Mouse (Mus musculus) cerebellum, adult 9-11 months (tissue): ENCODE measurements around the gene Ptpdc1.

Source experiments
- DNase-seq: peaks from one replicate; pipeline ENCODE4 v3.0.0; 2022

Ptpdc1 gene

DNA sequence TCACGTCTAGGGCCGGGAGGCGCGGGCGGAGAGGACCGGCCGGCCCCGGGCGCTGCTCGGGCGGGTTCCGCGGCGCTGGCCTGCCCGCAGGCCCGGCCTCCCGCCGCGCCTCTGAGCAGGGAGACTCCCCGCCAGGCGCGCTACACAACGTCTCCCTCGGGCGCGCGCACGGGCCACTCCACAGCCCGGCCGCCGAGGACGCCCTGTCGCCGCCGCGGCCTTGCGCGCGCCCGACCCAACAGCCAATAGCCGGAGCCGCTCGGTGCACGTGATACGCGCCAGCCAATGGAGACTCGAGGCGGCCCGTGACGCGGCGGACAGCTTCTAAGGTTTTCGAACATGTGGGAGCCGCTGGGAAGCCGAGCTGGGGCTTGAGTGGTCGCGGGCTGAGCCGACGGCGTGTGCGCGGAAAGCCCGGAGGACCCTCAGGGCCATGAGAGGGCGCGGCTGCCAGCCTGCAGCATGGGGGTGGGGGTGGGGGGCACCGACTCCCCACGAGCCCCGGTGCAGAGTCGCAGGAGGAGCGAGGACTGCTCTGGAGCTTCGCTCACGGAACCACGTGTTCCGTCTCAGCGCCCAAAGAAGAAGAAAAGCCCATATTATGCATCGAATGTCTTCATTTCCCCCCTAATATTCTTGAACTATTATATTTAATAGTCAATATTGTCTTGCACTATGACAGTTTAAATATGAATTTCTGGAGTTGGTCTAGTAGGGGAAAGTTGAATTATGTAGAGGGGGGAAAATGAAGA is at the start of gene Ptpdc1:
Ptpdc1 (minus strand) TSS at position 232 of the 752 bp plus-strand sequence.
- DNase-seq, result peak; percentile 96

DNA sequence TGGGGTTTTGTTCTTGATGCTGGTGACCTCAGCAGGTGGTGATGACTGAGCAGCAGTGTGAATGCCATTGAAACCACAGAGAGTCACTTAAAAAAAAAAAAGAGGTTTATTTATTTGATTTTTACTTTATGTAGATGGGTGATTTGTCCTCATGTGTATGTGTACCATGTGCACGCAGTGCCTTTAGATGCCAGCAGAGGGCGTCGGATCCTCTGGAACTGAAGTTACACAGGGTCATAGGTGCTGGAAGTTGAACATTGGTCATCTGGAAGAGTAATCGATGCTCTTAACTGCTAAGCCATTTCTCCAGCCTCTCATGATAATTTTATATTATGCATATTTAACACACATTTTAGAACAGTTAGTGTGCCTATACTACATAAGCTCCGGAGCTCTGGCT is 49.1 kb upstream of the Ptpdc1 start:
- DNase-seq, result no peak

DNA sequence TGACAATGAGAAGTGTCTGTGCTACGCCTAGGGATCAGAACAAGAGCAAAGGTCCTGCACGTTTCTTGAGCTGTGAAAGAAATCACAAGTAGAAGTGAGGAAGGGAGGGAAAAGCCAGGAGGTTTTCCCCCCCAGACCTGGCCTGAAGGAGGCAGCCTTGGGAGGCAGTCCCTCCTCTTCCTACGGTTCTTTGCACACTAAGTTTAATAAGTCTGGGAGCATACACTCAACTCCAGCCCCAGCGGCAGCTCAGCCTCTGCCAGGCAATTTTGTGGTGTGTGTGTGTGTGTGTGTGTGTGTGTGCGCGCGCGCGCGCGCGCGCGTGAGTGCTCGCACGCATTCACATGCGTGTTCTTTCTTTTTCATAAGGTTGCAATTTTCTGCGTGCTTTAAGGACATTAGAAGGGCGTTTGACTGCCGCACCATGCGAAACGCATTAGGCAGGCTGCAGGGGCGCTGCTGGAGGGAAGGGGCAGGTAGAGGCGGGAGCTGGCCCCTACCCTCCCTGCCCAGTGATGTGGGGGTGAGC is 46.9 kb upstream of the Ptpdc1 start:
- no peak for DNase-seq

DNA sequence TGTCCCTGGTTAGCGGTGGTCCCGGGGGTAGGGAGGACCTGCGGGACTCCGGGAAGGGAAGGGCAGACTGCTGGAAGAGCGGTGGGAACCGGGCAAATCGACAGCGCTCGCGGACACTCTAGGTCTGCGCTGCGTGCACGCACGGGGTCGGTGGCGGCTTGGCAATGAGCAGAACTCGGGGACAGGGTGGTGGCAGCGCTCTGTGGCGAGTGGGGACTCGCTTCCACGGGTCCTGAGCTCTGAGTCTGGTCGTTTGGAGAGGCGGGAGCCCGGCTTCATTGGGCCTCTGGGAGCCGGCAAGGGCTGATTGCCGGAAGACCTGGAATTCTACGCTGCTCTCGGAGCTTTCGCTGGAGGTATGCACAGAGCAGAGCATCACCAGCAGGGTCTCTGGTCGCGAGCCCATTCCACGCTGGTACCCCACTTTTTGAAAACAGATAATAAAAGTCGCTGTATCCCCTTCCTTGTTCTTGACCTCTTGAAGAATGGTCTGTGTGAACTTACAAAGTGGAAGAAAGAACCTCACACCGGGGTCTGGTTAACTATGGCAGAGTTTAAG is 43.6 kb upstream of the Ptpdc1 start:
- no peak for DNase-seq

DNA sequence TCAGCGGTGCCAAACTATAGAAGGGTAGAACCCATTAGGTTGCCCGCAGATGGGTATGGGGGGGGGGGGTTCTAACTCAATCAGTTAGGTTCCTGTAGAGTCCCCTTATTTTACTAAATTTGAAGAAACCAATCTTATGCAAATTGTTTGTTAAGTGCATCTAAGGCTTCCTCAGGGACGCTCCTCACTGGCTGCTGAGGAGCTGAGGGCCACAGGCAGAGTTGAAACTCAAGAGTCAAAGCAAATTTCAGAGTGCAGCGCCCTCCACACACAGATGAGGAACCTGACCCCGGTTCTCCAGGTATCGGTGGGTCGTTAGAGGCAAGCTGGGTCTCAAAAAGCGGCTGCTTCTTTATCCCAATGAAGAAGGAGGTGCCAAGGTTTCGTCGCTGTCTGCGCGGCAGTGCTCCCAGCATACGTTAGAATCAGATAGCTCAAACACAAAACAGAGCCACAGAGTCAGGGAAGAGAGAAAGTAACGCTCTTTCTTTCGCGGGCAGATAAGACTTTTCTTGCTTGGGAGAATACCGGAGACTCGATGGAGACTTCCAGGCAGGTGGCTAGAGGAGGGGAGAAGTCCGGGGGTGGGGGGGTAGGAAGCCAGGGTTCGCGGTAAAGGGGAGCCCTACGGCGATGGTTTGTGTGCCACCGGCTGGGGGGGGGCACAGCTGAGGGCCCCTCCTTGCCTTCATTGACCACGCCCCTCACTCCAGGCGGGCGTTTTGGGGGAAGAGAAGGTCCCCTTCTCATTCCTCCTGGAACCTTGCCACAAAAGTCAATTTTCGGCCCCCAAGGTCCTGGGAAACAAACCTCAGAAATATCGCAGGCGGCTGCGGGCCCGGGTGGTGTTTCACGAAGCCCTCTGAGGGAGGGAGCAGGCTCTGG is 42.9 kb upstream of the Ptpdc1 start:
- no peak for DNase-seq

DNA sequence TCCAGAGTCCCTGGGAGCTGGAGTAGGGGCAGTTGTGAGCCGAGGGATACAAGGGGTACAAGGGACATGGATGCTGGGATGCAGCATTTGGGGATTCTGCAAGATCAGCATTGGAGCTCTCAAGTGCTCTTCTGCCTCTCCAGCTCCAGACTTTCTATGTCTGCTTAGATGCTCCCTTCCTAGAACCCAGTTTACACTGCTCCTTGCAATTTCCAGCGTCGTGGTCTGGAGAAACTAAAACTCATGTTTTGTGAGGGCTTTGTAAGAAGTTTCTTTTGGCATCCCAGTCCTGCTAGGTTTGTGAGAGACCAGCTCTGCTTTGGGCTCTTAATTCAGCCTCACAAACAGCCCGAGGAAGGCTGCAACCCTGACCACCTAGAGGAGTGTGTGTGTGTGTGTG is 42.0 kb upstream of the Ptpdc1 start:
- no peak for DNase-seq

DNA sequence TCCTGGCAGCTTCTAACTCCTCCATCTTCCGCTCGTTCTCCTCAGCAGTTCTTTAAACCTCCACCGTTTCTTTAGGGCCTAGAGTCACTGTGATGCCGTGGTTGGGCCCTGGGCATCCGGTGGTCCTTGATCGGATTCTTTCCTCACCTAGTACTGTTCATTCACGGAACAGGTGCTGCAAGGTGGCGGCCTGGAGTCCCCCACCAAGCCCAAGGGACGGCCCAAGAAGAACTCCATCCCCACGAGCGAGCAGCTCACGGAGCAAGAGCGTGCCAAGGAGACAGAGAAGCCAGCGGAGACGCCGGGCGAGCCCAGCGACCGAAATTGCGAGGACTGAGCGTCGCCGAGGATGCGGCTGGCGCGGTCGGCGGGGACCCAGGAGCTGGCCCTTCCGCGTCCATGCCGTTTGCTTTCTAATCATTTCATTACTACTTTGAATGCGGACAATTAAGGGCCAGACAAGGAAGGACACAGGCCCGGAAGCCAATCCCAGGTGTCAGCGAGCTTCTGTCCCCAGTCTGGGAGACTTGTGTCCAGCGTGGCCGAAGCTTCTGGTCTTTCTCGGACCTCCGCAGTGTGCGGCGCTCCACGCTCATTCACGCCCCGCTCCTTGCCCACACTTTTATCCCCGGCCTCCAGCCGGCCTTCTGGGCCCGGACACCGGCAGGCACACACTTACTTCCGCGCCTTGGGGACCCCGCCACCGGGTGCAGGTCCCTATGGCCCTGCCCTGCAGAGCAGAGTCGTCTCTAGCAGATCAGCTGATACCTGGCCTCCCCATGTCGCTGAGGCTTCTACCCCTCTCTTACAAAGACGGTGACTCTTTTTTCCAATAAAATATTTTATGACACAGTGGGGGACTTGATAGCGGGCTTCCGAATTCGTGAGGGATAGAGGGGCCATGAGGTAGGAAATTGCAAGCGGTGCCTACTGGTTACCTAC is 40.5 kb upstream of the Ptpdc1 start:
- DNase-seq, result no peak

DNA sequence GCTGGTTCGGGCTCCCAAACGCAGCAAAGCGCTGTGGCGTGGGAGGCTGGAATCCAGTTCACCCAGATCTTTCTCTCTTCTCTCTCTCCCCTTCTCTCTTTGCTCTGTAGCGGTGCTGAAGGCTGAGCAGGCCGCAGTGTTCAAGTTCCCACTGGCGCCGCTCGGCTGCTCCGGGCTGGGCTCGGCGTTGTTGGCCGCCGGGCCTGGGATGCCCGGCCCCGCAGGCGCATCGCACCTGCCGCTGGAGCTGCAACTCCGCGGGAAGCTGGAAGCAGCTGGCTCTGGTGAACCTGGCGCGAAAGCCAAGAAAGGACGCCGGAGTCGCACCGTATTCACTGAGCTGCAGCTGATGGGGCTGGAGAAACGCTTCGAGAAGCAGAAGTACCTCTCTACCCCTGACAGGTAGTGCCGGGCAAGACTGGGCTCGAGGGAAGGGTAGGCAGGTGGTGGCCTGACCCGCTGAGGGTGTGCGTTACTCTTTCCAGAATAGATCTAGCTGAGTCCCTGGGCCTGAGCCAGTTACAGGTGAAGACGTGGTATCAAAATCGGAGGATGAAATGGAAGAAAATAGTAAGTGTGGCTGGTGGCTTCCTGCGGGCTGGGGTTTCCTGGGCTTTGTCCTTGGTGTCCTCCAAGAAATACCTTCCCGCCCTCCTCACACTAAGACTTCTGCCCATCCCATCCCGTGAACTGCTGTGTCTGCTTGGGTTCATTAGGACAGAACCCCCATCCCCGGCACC is 39.6 kb upstream of the Ptpdc1 start:
- no peak for DNase-seq

DNA sequence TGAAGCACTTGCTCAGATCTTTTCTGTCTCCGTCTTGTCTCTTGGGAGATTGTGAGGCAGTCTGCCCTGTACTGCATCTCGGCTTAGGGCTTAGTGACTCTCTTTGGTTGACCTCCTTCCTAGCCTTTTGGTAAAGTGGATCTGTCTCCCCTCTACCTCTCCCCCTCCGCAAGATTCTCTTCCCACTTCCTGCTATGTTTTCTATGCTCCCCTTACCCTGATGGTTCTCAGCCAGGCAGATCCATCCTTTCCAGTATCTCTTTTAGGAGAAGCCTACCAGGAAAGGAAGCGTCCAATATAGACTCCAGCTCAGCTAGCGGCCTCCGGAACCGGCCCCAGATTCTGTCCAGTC is 38.5 kb upstream of the Ptpdc1 start:
- no peak for DNase-seq

DNA sequence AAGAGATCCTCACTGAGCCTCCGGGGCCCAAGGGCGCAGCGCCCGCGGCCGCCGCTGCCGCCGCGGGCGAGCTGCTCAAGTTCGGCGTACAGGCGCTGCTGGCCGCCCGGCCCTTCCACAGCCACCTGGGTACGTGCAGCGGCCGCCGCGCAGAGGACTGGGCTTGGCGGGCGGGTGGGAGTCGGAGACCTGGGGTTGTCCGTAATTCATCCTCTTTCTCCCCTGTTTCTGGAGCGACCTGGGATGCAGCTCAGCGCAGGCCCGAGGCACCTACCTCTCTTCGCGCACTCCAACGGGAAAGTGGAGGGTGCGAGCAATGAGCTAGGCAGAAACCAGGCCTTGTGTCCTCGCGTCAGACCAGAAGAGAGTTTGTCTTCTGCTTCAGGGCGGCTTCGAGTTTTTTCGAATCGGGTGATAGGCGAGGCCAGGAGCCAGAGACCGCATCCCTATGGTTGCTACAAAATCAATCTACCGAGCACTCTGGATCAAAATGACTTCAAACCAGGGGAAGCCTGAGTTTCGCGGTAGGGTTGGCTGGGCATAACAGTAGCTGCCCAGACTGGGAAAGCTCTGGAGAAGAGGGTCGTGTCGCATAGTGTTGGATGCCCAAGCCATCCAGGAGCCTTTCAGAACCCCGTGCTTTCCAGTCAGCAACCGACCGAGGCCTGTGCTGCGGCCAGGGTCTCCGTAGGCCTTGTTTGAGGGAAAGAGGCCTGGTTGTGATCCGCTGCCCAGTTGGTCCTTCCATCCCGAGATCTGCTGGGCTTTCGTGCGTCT is 37.9 kb upstream of the Ptpdc1 start:
- DNase-seq, result no peak

DNA sequence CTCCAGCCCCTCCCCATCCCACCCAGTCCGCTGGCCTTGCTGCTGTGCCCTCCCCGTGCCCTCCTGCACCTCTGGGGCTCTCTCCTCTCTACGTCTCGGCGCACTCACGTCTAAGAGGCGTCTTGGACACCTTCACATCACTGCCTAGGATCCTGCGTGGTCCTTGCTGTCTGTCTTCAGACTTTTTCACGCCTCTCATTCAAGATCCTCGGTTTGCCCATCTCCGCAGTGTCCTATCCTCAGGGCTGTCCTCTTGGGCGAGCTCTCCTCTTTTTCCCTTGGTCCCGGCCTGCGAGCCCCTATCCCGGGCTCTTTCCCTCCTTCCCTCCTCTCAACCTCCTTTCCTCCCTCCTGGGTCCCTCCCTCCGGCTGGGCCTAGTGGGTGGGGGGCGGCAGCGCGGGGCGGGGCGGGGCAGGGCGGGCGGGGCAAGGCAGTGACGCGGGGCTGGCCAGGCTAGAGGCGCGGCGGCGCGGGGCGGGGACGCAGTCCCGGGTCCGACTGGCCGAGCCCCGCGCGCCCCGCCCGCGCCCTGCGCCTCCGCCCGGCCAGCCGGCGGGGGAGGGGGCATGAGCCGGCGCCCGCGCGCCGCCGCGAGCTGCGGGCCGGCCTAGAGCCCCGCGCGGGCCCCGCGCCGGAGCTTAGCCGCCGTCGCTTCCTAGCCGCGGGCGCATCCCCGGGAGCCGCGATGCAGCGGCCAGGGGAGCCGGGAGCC is 37.1 kb upstream of the Ptpdc1 start, which contains the start of gene Barx1:
Barx1 (plus strand) TSS at position 568 of the 713 bp plus-strand sequence.
- DNase-seq, result no peak

DNA sequence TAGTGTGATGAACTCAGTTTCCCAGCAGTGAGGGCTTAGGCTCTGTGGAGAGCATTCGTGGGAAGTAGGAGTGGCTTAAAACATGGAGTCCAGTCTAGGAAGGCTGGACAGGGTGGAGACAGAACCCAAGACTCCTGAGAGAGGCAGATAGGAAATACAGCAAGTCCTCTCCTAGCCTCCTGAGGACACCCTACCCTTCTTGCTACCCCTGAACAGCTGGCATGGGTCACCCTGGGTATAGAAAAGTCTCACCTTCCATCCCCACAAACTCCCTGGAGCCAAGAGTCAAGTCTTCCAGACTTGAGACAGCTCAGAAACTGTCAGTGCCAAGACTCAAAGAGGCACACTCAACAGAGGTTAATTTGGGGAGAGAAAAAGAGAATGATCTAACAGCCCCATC is 36.1 kb upstream of the Ptpdc1 start:
- DNase-seq, result no peak

DNA sequence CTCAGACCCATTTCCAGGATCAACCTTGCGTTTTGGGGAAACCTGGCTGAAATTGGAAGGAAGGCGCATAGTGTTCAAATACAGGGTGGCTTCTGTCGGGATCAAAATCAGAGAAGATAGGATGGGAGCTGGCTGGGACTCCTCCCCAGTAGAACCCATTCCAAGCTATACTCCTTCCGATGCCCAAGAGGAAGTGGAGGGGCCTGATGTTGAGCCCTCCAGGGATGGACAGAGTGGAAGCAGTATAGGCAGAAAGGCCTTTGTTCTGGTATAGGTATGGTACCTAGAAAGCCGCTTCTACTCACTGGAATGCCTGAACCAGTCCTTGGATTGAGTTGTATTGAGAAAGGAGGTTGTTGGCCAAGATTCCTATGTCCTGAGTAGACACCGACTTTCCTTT is 35.3 kb upstream of the Ptpdc1 start:
- no peak for DNase-seq

DNA sequence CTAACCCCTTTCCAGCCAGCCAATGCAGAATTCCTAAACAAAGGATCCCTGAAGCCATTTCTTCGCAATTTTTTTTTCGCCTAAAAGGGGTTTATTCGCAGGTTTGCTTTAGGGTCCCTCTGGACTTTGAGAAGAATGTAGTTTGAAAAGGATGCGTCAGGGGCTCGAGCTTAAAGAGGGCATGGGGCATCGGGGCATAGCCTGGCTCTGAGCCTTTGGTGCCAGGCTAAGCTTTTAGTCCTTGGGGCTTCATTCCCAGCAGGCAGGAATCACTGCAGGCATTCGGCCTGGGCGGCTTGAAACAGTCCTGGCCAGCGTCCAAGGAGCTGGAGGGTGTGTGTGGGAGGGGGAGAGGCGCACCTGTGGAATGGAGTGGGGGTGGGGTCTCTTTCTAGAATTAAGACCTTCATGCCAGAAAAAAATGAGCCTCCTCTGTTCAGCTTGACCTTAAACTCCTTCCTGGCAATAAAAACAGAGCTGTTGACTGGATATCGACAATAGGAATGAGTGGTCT is 34.8 kb upstream of the Ptpdc1 start:
- DNase-seq, result no peak

DNA sequence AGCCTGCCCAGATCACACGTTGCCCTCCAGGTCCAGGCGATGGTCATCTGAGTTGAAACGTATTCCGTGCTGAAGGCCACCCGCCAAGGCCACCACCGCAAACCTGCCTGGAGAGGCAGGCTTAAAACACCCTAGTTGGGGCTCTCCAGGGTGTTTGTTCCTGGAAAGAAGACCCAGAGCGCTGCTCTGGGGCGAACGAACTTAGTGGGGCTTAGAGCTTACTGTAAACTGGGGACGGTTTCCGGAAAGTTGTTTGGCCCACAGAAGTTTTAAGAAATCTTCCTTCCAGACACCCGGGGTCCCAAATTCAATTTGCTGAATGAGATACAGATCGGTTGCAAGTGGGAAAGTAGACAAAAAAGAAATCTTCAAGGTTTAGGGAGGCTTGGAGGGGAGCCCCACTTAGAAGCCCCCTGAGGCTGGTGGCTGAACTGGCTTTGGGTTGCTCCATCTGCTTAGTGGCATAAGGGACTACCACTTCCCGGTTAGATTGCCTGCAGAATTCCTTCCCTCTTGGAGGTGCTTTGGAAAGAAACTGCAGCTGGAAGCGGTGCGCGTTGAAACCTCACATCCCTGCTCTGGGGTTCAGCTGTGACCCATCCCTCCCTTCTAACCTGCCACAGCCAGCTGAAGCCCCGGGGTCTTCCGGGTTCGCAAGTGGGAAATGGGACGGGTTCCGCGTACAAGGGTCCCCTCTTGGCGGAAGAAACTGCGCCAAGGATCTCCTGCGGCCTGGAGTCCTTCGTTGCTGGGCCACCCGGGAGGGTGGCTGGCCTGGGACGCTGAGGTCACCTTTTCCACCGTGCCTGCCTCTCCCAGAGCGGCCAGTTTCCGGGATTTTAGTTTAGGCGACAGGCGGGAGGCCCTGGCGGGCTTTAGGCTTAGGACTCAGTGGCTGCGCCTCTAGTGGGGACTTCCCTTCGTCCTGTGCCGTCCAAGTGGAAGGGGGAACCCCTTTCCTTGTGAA is 34.1 kb upstream of the Ptpdc1 start:
- no peak for DNase-seq

DNA sequence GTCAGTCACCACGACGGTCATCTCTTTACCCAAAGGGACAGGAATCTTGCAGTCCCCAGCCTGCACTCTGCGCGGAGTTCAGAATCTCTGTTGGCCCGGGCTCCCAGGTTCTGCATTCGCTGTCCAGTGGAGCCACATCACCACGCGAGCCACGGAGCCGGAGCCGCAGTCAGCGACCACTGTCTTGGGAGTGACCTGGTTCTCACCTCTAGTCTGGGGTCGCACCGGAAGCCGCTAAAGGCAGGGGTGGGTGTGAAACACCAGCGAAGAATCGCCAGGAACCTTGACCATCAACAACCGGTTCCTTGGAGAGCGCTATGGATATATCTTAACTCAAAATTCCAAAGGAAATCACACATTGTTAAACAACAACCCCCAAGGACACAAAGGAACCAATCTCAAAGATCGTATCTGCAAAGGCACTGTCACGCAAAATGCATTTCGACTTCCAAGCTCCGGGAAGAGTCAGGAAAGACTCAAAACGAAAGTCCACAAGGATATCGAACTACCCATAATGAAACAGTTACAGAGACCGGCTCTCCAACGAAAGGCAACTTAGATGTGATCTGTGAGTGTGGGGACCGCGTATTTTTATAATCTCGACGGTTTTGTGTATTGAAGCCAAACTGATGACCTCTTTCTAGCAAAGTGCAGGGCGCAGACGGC is 33.3 kb upstream of the Ptpdc1 start:
- no peak for DNase-seq

DNA sequence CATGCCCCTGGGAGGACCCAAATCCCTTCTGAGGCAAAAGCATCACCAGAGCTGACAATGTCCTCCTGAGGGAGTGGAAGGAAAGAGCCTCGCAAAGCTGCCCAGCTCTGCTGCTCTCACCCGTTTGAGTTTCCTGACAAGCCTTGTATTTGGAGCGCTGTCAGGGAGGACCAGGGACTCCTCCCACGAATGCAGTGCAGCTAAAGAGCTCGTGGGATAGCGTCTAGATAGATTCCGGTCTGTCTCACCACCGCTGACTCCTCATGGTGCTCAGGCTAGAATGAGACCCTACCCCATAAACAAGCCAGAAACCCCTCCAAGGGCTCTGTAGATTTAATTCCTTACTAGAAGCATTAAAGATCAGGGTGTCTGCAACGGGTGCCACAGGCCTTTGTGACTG is 32.3 kb upstream of the Ptpdc1 start:
- DNase-seq, result no peak

DNA sequence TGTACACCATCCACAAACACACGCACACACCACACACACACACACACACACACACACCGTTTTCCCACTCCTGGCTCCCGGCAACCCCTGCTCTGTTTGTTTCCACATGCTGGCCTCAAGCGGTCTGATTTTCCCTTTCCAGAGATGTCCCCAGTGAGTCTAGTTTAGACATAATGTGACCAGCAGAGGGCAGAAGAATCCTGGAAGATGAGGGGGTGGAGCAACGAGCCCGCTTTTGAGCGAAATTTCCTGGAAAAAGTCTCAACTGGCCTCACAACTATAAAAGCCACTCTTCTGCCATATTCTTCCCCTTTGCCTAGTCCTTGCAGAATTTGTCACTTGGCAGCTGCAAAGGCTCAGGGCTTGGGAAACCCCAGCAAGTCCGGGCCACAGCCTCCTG is 30.2 kb upstream of the Ptpdc1 start:
- peak; percentile 57 for DNase-seq
